Mouse (Mus musculus): Measurements from ENCODE around the gene Olfr124.

Gene Olfr124

GRCm38 (mm10) chr17:37799588-37799987, at the start of gene Olfr124:
Olfr124 (plus strand) TSS chr17:37799888.
- in situ Hi-C loops (cut with MboI, MseI), result no loop called here

- in situ Hi-C loops (cut with MboI, MseI), result no loop called here
These were observed 31.4 kb upstream of the Olfr124 start, which contains the start of gene Olfr122 for GRCm38 (mm10) chr17:37768307-37768706. Olfr122 (plus strand) TSS chr17:37768607.

- in situ Hi-C loops (cut with MboI, MseI), result no loop called here
These were observed 6.5 kb upstream of the Olfr124 start, which contains the start of gene Olfr123 for GRCm38 (mm10) chr17:37793229-37793628. Olfr123 (plus strand) TSS chr17:37793529.

- in situ Hi-C loops (cut with MboI, MseI), result loop anchor here in 1 of 2 experiments (5.0 kb wide), 1 partner anchor 250 kb away; no protein-coding TSS in a partner anchor
These were observed 33.0 kb downstream of the Olfr124 start, which contains the start of gene Olfr125 for GRCm38 (mm10) chr17:37832649-37833048. Olfr125 (plus strand) TSS chr17:37832949.

GRCm38 (mm10) chr17:37847183-37847582, 47.5 kb downstream of the Olfr124 start, which contains the start of gene Olfr126:
Olfr126 (plus strand) TSS chr17:37847483.
- in situ Hi-C loops (cut with MboI, MseI), result no loop called here

Data from T-helper 17 cell (primary cell).